Mouse (Mus musculus) cerebellum, postnatal 25 days (tissue): ENCODE data around the gene Cd200r4.
"Not testable (repeated sequence)": the region's sequence is repeated elsewhere in the genome, so short reads cannot be mapped to it uniquely, and the experiment has no call there.

Source experiments
- DNase-seq, 2 experiments: peaks; one replicate each; pipeline ENCODE4 v3.0.0; 2021; ENCODE audit warnings: mixed read lengths in 2 of 2

Cd200r4 gene

DNA sequence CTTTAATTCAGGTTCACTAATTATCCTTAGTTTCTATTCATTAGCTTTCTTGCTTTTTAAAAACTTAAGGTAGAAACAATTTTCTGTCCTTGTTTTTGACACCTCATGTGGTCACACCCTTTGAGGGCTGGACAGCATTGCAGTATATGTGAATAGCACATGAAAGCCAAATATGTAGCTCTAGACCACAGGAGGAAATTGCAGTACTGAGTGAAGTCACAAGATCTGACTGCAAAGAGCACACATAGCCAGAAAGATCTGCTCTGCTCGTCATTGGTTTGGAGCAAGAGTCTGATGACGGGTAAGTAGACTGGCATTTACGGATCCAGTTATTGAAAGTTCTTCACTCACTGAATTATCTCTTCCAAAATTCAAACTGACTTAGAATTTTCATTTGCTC, at the start of gene Cd200r4:
Gene Cd200r4, plus strand, starts transcription at position 190 of the 400 bp plus-strand sequence.
- no peak for DNase-seq

DNA sequence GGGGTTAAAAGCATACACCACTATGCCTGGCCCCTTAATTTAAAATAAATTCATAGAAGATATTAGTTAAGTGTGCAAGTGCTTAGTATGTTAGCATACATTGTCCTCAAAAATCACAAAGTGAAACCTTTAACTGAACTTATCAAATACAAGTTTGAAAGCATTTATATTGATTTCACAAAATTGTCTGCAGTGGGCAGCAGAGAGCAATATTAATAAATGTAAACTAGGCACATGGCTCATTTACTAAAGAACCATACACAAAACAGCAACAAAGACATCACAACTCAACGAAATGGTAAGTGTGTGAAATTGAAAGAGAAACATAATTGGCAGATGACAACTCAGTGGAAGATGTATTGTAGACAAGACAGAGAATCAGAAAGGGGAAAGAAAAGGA, 49.7 kb upstream of the Cd200r4 start:
- DNase-seq: no peak

DNA sequence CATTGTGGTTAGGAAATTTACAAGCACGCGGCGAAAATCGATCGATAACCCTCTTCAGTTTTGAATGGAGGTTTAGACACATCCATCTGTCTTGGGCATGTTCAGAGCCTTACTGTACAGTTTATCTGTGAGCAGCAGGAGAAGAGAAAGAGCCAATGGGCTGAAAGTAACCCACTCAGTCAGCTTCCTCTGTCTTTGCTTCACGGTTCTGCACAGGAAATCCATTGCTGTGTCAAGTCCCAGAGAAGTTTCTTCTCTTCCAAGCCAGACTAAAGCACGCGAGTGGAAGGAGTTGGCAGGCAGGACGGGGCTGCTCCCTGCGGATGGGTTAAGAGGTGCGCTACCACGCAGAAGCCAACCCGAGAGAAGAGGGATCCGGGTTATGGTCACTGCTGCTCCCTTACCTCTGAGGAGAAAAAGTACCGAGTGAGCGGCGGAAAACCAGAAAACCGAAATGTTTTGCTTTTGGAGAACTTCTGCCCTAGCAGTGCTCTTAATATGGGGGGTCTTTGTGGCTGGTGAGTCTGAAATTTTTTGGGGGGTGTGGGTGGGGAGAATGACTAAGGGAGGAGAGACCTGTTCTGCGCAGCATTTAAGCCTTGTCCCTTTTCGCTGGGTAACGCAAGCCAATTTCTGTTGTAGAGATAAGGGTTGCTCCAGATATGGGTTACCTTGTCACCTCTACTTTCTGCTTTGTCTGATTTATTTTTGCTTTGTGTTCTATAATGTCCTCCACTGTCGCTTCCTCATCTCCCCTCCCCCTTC, 45.8 kb upstream of the Cd200r4 start, which contains the start of gene Cd200r1:
Gene Cd200r1, plus strand, starts transcription at position 182 of the 765 bp plus-strand sequence.
- DNase-seq: no peak

DNA sequence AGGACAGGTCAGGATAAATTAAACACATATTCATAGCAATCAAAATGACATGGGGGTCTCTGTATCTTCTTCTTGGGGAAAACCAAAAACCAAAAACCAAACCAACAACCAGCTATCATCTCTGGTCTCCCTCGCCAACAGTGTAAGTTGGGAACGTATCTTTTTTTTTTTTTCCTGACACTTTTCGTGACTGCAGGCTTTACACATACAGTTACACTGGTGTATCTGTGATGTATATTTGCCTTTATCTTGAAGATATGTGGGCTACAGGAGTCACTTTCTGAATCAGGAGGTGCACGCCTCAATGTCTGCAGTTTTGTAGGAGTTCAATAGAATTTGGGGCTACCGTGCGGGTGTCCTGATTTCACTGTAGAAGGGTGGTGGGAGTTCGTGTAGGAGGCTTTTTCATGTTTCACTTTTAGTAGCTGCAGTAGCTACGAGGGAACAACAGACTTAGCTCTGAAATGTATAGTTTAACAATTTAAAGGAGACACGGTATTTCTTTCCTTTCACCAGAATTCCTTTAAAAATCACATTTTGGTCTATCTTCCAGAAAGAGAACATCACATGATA, 45.1 kb upstream of the Cd200r4 start:
- DNase-seq: no peak

DNA sequence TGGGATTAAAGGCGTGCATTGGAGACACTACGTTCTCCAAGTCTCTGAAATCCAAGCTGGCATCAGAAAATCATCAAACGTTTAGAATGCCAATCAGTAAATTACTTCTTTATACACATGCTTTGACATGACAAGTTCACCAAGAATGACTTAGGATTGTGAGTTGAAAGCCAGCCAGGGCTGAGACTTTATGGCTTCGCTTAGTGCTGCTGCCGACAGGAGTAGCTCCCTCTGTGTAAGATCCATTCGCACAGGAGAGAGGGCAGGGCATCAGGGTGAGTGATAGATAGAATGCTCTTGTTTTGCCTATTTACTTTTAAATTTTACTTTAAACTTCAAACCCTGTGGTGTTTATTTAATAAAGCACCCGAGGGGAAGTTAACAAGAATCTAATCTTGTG, 44.0 kb upstream of the Cd200r4 start:
- DNase-seq: no peak

DNA sequence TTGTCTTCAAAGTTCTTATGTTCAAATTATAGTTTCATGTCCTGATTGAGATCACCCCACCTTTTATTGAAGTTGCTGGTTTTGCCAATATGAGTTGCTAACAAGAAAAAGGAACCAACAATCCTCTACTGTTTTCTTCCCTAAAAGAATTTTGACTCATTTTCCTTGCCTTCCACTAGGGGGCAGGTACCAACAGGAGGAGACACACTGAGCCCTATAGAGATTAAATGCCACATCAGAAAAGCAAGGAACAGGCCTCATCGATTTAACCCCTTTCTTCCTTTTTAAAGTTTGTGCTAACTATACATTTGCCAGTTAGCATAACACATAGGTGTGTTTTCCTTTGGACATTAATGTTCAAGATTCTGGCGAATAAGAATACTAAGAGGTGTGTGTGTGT, 43.6 kb upstream of the Cd200r4 start:
- DNase-seq: peak in 1 of 2 experiments; percentile 13

DNA sequence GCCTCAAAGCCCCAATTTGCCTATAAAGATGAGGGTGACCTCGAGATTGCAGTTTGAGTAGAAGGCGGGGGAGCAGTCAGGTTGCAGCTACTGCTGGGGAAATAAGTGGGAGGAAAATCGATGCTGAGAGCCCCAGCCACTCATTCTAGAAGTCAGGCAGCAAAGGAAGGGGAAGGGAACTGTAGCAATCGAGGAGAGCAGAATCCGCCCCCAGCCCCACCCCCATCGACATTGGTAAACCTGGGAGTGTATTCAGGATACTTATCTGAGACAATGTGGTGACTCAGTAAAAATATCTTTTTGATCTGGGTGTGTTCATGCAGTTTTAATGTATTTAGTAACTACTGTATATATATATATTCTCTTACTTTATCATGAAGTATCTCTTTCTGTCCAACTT, 39.0 kb upstream of the Cd200r4 start:
- no peak for DNase-seq

DNA sequence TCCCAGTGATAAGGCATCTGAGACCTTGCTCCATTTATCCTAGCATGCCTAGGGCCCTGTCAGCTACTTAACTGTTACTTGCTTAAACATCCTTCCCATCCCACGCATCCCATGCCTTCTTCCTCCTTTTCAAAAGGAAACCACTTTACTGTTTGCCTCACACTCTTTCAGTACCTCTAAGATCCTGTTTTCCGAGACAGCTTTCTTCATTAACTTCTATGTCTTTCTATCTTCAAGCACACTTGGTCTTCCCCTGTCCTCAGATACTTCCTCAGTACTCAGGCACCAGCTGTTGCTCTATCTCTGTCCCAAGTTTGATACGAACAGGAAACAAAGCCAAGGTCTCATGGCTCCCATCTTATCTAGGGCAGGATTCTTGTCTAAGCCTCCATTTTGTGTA, 37.9 kb upstream of the Cd200r4 start:
- no peak for DNase-seq

DNA sequence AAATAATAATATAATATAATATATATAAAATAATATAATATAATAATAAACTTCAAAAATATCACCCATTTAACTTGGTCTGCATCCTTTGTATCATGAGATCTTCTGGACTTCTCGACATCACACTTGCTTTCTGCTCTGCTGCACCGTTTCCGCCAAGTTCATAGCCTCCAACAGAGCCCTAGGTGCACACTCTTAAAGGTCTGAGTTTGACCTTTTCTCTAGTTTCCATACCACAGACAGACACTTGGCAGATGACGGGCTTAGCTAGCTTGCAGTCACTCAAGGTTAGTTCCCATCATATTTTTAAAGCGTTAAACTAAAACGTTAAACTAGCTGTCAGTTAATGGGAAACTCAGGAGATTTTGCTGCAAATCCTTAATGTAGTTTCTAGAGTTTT, 37.3 kb upstream of the Cd200r4 start:
- DNase-seq: no peak

DNA sequence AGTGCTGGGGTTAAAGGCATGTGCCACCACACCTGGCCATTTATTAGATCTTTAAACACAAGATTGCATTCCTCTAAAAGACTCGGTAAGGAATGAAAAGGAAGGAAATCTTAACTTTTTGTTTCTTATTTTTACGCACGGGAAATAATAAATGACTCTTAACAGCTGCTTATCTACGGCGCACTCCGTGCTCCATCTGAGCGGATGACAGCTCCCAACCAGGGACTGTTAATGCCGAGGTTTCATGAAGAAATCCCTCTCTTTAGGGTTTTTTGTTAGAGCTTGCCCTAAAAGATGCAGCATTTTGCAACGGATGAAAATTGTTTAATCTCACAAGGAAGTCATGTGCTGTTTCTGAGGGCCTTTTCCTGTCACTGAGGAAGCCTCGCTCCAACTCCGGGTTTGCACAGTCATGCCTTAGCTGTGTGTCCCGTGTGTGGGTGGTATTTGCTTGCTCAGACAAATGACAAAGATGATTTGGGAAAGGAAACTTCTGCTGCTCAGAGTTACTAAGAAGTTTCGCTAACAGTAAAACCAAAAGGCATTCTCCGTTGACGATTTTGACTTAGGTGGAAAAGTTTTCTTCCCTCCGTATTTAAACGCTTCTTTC, 32.9 kb upstream of the Cd200r4 start:
- DNase-seq: no peak

DNA sequence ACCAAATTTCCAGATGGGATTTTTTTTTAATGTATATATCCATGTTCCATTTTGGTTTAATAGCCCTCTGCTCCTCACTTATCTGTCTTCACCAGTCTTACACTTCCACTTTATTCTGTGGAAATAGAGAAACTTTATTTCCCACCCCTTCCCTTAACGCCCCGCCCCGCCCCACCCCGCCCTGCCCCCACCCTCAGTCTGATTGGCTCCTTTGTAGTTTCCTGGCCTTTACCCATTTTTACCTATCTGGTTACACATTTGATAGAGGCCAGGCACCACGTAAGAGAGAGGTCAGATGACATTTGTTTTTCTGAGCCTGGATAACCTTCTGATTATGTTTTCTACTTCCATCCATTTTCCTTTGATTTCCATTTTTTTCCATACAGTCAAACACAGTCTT, 32.0 kb upstream of the Cd200r4 start:
- DNase-seq: no peak

DNA sequence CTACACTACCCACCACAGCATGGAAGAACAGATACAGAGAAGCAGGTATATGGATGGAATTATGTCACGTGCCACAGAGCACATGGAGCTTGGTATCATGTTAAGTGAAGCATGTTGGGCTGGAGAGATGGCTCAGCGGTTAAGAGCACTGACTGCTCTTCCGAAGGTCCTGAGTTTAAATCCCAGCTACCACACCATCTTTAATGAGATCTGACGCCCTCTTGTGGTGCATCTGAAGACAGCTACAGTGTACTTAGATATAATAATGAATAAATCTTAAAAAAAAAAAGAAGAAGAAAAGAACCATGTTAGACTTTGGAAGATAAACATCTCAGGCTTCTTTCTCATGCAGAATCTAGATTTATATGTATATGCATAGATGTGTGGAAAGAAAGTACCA, 30.8 kb upstream of the Cd200r4 start:
- no peak for DNase-seq

DNA sequence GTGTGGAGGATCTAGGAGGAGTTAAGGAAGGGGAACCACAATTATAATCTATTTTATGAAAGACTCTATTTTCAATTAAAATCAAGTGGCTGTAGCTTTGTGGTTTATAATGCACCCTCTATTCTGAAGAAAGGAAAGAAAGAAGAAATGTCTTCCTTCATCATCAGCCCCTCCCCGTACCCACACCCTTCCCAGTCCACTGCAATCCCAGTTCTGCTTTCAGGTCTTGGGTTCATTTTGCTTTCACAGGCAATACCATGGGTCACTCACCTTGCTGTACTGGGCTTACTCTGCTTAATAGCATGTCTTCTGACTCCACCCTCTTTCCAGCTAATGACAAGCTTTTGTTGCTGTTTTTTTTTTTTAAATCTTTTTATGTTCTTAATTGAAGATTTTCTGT, 24.6 kb upstream of the Cd200r4 start:
- no peak for DNase-seq

DNA sequence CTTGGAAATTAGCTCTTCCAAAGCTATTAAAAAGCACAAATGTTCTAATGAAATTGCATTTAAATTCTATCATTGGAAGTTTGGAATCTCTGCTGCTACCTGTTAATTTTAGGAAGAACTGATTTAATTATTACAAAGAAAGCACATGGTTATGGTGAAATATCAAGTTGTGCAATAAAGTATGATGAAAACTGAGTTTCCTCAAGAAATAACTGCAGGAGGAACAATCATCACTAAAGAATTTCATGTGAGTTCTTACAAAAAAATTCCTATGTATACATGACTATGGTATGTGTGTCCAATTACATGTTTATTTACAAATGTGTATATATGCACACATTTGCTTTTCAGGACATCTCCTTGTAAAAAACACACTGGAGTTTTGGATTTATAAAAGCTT, 17.1 kb upstream of the Cd200r4 start:
- no peak for DNase-seq

DNA sequence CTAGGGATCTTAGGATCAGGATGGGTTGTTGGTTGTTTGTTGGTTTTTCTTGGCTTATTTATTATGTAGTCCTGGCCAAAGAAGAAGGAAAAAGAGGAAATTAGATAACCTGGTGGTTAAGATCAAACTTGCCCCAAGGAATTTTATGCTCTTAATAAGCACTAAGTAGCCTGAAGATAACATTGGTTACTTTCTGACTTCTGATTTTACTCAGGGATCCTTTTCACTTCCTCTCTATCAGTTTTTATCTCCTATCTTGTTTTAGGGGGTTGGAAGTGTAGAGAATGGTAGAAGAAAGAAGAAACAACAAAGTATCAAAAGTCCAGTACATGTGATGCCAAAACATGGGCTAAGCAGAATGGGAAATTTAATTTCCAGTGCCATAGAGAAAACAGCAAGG, 5.6 kb upstream of the Cd200r4 start:
- DNase-seq: no peak

DNA sequence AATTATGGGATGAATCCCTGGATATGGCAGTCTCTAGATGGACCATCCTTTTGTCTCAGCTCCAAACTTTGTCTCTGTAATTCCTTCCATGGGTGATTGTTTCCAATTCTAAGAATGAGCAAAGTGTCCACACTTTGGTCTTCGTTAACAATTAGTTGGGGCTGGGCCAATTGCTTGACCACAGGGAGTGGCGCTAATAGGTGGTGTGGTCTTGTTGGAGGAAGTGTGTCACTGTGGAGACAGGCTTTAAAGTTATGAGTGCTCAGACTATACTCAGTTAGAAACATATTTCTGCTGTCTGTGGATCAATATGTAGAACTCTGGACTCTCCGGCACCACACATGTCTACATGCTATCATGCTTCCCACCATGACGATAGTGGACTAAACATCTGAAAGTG, 1.3 kb upstream of the Cd200r4 start:
- not testable (repeated sequence) for DNase-seq

DNA sequence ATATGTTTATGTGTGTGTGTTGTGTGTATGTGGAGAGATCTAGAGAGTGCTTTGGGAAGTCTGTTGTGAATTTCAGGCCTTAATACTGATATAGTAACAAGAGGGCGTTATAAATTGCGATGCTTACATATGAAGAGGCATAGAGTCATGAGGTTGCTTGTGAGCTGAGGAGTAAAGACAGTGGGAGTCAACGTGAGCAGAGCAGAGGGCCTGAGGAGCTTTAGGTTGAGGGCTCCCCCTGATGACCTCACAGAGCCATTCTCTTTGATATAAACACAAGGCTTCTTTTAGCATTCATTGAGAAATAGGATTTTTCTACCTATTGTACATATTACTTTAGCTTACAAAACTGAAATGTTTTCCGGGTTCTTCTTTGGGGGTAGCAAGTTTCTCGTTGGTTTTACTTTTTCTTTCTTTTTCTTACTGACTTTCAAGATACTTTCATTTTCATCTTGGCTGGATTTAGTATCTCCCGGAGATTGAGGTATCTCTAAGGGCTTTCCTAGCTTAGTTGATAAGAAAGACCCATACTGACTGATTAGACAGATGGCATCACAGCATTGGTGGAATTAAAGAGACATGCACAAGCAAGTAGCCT, 1.0 kb downstream of the Cd200r4 start:
- no peak for DNase-seq

DNA sequence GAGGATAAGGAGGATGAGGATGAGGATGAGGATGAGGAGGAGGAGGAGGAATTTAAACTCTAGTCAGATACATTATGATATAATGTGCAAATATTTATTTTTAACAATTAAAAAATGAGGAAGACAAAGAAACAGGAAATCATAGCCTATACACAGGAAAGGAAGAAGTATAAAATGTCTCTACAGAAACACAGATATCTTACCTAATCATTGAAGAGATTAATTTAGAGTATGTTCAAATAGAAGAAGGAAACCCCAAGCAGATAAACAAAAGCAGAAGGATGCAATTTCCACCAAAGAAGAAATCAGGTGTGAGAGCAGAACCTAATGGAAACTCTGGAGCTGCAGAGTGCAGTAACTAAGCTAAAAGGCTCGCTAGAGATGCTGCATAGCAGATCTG, 6.5 kb downstream of the Cd200r4 start:
- DNase-seq: no peak

DNA sequence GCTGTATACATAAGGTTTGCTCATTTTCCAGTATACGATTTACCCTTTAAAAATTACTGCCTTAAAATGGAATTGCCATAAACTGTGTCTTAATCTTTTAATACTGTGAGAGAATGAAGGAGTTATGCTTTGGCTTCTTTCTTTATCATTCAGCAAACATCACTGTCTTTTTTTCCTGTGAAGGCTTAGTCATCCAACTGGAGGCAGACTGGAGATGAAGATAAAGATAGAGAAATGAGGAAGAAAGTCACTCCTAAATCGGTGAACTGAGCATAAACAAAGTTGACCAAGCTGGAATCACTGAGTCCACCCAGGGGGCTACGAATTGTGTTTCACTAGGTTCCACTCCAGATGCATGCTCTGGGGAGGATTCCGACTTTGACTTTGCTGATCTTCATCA, 9.0 kb downstream of the Cd200r4 start:
- no peak for DNase-seq

DNA sequence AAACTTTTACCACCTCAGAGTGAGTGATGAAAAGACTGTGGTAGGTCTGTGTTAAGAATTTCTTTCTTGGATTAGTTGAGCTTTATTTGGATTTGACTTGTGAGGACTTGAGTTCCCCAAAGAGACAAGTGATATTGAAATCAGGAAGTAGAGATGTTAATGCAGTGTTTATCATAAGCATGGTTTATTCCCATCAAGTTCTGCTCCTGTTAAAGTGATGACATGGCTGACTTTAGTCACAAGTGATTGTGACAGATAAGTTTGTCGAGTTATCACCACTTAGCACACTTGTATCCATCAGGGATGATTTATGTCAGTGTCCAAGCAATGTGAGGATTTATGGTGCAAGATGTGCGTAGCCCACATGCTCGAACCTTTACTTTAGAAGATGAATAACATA, 20.8 kb downstream of the Cd200r4 start:
- no peak for DNase-seq

DNA sequence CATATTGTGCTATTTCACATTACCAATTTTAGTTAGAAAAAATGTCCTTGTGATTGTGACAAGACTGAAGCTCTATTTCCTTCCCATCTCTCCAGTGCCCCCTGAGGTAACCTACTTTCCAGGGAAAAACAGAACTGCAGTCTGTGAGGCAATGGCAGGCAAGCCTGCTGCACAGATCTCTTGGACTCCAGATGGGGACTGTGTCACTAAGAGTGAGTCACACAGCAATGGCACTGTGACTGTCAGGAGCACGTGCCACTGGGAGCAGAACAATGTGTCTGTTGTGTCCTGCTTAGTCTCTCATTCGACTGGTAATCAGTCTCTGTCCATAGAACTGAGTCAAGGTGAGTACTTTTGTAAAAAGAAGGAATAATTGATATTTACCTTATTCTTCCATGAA, 21.7 kb downstream of the Cd200r4 start:
- not testable (repeated sequence) for DNase-seq

DNA sequence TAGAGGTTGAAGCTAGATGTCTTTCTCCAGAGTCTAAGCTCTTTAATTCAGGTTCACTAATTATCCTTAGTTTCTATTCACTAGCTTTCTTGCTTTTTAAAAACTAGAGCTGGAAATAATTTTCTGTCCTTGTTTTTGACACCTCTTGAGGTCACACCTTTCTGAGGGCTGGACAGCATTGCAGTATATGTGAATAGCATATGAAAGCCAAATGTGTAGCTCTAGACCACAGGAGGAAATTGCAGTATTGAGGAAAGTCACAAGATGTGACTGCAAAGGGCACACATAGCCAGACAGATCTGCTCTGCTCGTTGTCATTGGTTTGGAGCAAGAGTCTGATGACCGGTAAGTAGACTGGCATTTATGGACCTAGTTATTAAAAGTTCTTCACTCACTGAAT, 55.3 kb downstream of the Cd200r4 start, which contains the start of gene Cd200r2:
Gene Cd200r2, plus strand, starts transcription at position 301 of the 400 bp plus-strand sequence.
- no peak for DNase-seq

DNA sequence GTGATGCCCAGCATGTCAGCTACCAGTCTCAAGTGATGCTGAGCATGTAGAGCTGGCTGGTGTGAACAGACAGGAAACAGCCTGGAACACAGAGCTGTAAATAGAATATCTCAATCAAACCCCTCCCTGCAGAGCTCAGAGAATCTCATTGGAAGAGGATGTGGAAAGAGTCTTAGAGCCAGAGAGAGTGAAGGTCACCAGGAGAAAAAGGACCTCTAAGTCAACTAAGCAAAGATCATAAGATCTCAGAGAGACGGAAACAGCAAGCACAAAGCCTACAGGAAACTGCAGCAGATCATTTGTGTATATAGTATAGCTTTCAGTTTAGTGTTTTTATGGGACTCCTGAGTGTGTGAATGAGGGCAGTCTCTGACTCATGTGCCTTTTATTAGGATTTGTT, 63.6 kb downstream of the Cd200r4 start:
- no peak for DNase-seq

DNA sequence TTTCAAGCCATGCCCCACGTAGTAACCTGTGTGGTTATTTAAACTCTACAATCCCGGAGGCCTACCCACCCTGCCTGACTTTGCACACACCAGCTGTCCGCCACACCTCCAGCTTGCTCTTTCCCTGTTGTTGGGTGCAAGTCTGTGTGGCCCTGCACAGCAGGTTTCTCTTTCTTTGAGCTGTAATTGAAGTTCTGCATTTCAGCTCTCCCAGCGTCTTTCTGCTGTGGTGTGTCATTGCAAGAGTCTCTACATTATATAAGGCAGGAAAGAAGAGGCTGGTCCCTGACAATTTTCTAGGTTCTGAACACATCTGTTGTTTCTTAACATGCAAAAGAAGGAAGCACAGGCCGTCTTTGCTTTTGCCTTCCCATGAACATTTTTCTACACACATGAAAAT, 65.1 kb downstream of the Cd200r4 start:
- no peak for DNase-seq
